Mouse (Mus musculus) intestine, embryonic 15.5 days (tissue): ENCODE results near the gene Cfap54. TPM values are rescaled to one million over a fixed set of nuclear protein-coding genes. Genes with fewer than 3 reads are reported as not detected.

Source experiments
- ATAC-seq: fragments of 200-750 bp; cut with Nextera tagmentation; 2 replicates; pipeline ENCODE4 v1.8.0; 2017; ENCODE audit warnings: moderate TSS enrichment, moderate library complexity
- H3K27ac ChIP-seq: fragments of 300-500 bp; sonication (generic); 2 replicates; pipeline ENCODE4 v1.5.1; 2015; ENCODE audit warnings: mild to moderate bottlenecking, inconsistent platforms
- H3K27me3 ChIP-seq: fragments of 300-500 bp; sonication (generic); replicated peaks from 2 replicates; pipeline ENCODE4 v1.6.1; 2015; ENCODE audit warnings: inconsistent platforms
- H3K36me3 ChIP-seq: fragments of 300-500 bp; sonication (generic); 2 replicates; pipeline ENCODE4 v1.6.1; 2015; ENCODE audit warnings: inconsistent platforms
- H3K4me1 ChIP-seq: fragments of 300-500 bp; sonication (generic); replicated peaks from 2 replicates; pipeline ENCODE4 v1.6.1; 2015; ENCODE audit warnings: inconsistent platforms
- H3K4me2 ChIP-seq: fragments of 300-500 bp; sonication (generic); replicated peaks from 2 replicates; pipeline ENCODE4 v1.6.1; 2015; ENCODE audit warnings: mild to moderate bottlenecking, inconsistent platforms
- H3K4me3 ChIP-seq: fragments of 300-500 bp; sonication (generic); replicated peaks from 2 replicates; pipeline ENCODE4 v1.5.1; 2015; ENCODE audit warnings: inconsistent platforms
- H3K9ac ChIP-seq: fragments of 300-500 bp; sonication (generic); 2 replicates; pipeline ENCODE4 v1.6.1; 2015; ENCODE audit warnings: inconsistent platforms
- H3K9me3 ChIP-seq: fragments of 300-500 bp; sonication (generic); 2 replicates; pipeline ENCODE4 v1.6.1; 2016; ENCODE audit warnings: inconsistent platforms
- WGBS: fragments of 180-500 bp; shearing (Covaris S2); methylation state at CpG from one replicate; pipeline ENCODE4 v1.1.7; 2015; 5-methylcytosine and 5-hydroxymethylcytosine counted together
- polyA plus RNA-seq: library from polyadenylated mRNA; unstranded; fragments of >200 nt; fragmentation: Nextera tagmentation; extraction: Ambion mirVana; gene quantifications from 2 replicates; pipeline ENCODE4 v1.2.1, GENCODE M21; 2015

The Cfap54 gene
- polyA plus RNA-seq, 1 experiment from 2014 or later: 0.16 TPM

- H3K9ac ChIP-seq: no peak overlapping the region
- H3K27me3 ChIP-seq: no peaks in the 10 kb centered on the region
- H3K4me3 ChIP-seq: no peak overlapping the region
- 76% methylated on average over 3 of the region's 3 CpGs for WGBS
- no peaks in the 10 kb centered on the region for H3K9me3 ChIP-seq
- H3K4me2 ChIP-seq: no peak overlapping the region
- no peaks in the 10 kb centered on the region for H3K4me1 ChIP-seq
- H3K36me3 ChIP-seq: no peaks in the 10 kb centered on the region
- no peak overlapping the region for H3K27ac ChIP-seq
- no peak for ATAC-seq
These were observed 116.3 kb downstream of the Cfap54 start for GRCm38 (mm10) chr10:92965134-92965533.

DNA sequence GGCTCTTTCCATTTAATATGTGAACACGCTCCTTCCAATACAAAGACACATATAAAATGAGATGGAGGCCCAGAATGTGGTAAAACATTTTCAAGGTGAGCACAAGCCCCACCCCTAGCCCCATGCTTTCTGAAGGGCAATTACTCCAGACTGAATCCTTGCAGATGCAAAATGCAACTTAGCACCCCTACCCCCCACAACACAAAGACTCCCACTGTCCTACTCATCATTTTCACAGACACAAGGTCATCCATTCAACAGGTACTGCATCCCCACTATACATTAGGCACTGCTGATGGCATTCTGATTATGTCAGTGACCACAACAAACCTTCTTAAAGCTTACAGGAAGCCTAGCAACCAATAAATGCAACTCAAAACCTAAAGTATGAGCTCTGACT, 131.4 kb downstream of the Cfap54 start:
- no peaks in the 10 kb centered on the region for H3K36me3 ChIP-seq
- no peak overlapping the region for H3K4me2 ChIP-seq
- no peaks in the 10 kb centered on the region for H3K27me3 ChIP-seq
- H3K27ac ChIP-seq: no peak overlapping the region
- ATAC-seq: no peak
- H3K9me3 ChIP-seq: no peaks in the 10 kb centered on the region
- 90% methylated on average over 1 of the region's 1 CpGs for WGBS
- no peak overlapping the region for H3K4me3 ChIP-seq
- H3K4me1 ChIP-seq: no peaks in the 10 kb centered on the region
- no peak overlapping the region for H3K9ac ChIP-seq

DNA sequence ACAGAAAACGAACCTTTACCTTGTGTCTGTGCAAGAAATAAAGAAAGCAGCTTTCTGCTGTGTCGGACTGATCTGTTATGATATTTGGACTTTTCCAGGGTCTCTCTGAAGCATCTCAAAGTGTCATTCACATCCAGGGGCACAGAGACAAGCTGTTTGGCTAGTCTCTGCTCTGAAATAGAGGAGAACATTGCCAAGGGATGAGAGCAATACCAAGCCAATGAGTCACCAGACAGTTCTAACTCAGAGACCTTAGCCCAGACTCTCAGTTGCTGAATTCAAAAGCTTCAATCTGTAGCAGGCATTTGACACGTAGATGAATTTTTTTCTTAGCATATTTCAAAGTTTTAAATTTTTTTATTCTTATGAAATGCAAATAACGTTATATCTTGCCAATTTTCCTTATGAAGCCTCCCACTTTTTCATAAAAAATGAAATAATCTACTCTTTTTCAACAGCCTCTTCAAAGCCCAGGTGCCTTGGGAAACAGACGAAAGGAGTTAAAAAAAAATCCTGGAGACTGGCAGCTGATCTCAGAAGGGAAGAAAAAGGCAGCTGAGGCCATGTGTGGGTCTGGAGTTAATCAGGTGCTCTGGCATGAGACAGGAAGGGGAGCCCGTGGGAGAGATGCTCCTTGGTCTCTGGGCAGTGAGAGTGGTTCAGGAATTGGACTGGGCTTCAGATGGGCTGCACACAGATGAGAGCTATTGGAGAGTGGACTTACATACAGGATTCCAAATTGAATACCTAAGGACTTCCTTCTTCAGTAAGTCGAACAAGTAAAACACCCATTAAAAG, 138.4 kb downstream of the Cfap54 start:
- Histone ChIP-seq H3K4me2 (no peak overlapping the region), H3K4me1 (no peaks in the 10 kb centered on the region), H3K27ac (no peak overlapping the region), H3K9ac (no peak overlapping the region), H3K36me3 (no peaks in the 10 kb centered on the region), H3K4me3 (no peak overlapping the region), H3K27me3 (no peaks in the 10 kb centered on the region), H3K9me3 (no peaks in the 10 kb centered on the region)
- 66% methylated on average over 7 of the region's 7 CpGs for WGBS
- no peak for ATAC-seq

- no peak overlapping the region for H3K4me3 ChIP-seq
- ATAC-seq: no peak
These were observed 139.8 kb downstream of the Cfap54 start for GRCm38 (mm10) chr10:92941616-92942015.

GRCm38 (mm10) chr10:92937741-92938285, 143.6 kb downstream of the Cfap54 start:
- WGBS: 66% methylated on average over 10 of the region's 10 CpGs
- H3K4me1 ChIP-seq: no peaks in the 10 kb centered on the region
- no peak overlapping the region for H3K4me3 ChIP-seq
- no peaks in the 10 kb centered on the region for H3K9me3 ChIP-seq
- H3K4me2 ChIP-seq: no peak overlapping the region
- no peak overlapping the region for H3K27ac ChIP-seq
- no peak for ATAC-seq
- no peaks in the 10 kb centered on the region for H3K36me3 ChIP-seq
- H3K9ac ChIP-seq: no peak overlapping the region
- H3K27me3 ChIP-seq: no peaks in the 10 kb centered on the region

More at GRCm38 (mm10) chr10:92941616-92942015, 139.8 kb downstream of the Cfap54 start:
- no peak overlapping the region for H3K9ac ChIP-seq
- H3K4me2 ChIP-seq: no peak overlapping the region
- H3K27me3 ChIP-seq: no peaks in the 10 kb centered on the region
- H3K9me3 ChIP-seq: no peaks in the 10 kb centered on the region
- H3K4me1 ChIP-seq: no peaks in the 10 kb centered on the region
- 59% methylated on average over 1 of the region's 1 CpGs for WGBS
- no peak overlapping the region for H3K27ac ChIP-seq
- no peaks in the 10 kb centered on the region for H3K36me3 ChIP-seq

DNA sequence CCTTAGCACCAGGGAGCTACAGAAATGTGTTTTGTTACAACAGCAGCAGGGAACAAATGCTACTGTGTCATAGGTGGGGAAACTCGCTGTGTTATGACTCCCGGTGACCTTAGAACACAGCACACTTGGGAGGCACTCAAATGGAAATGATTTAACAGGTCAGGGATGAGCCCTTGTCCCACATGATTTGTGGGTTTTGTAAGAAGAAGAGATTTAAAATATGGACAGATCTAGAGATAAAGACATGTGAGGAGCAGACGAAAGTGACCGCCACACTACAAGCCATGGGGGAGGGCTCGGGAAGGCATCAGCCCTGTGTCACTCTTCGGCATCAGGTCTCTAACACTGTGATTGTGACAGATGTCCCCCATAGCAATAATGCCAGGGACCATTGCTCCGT, 144.3 kb downstream of the Cfap54 start:
- Histone ChIP-seq H3K4me1 (no peaks in the 10 kb centered on the region), H3K4me2 (no peak overlapping the region), H3K36me3 (no peaks in the 10 kb centered on the region), H3K9ac (no peak overlapping the region), H3K27ac (no peak overlapping the region), H3K9me3 (no peaks in the 10 kb centered on the region), H3K27me3 (no peaks in the 10 kb centered on the region), H3K4me3 (no peak overlapping the region)
- WGBS: 80% methylated on average over 7 of the region's 7 CpGs
- no peak for ATAC-seq

- H3K9me3 ChIP-seq: no peaks in the 10 kb centered on the region
- H3K4me2 ChIP-seq: no peak overlapping the region
- no peak overlapping the region for H3K4me3 ChIP-seq
- H3K27me3 ChIP-seq: no peaks in the 10 kb centered on the region
- ATAC-seq: peak; percentile 53; the same call in 1 of the 2 replicates
- 11% methylated on average over 5 of the region's 5 CpGs for WGBS
- H3K27ac ChIP-seq: no peak overlapping the region
- no peaks in the 10 kb centered on the region for H3K36me3 ChIP-seq
- no peak overlapping the region for H3K9ac ChIP-seq
- no peaks in the 10 kb centered on the region for H3K4me1 ChIP-seq
These were observed 146.9 kb downstream of the Cfap54 start for GRCm38 (mm10) chr10:92934506-92934905.

- H3K4me1 ChIP-seq: no peaks in the 10 kb centered on the region
- no peaks in the 10 kb centered on the region for H3K27me3 ChIP-seq
- no peaks in the 10 kb centered on the region for H3K9me3 ChIP-seq
- H3K4me3 ChIP-seq: no peak overlapping the region
- H3K4me2 ChIP-seq: no peak overlapping the region
- H3K27ac ChIP-seq: no peak overlapping the region
- no peak overlapping the region for H3K9ac ChIP-seq
- WGBS: 78% methylated on average over 6 of the region's 6 CpGs
- H3K36me3 ChIP-seq: no peaks in the 10 kb centered on the region
- ATAC-seq: no peak
These were observed 147.8 kb downstream of the Cfap54 start for GRCm38 (mm10) chr10:92933616-92934015.

DNA sequence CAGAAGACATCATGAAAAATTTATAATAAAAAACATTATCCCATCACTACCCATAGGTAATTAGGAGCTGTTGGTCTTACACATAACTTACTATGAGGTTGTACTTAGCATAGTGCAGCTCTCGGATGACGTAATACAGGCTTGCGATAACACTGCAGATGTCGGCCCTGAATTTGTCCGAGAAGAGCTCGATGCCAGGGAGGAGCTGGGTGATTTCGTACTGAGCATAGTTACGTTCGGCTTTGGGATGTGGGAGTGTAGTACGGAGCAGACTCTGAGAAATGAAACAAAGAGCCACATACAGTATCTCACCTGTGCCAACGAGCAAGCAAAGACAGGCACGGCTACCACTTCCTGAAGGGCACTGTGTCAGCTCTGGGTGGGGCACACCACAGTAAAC, 149.0 kb downstream of the Cfap54 start:
- Histone ChIP-seq H3K27me3 (no peaks in the 10 kb centered on the region), H3K4me1 (no peaks in the 10 kb centered on the region), H3K4me2 (no peak overlapping the region), H3K9ac (no peak overlapping the region), H3K36me3 (no peaks in the 10 kb centered on the region), H3K27ac (no peak overlapping the region), H3K9me3 (no peaks in the 10 kb centered on the region), H3K4me3 (no peak overlapping the region)
- WGBS: 82% methylated on average over 12 of the region's 12 CpGs
- no peak for ATAC-seq

DNA sequence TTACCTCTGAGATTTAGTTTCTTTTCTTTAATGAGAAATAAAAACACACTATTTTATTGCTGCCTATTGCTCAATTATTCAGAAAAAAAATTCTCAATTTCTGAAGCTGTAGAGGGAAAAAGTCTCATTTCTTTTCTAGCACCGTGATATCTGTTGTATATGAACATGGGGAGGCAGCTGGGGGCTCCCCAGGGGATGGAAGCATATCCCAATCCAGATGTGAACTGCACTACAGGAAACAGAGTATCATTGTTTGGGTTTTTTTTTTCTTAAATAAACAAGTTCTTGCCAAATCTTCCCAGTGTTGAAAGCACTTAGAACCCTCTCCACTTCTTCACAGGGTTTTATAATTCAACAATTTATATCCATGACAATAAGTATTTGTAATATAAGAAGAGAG, 151.4 kb downstream of the Cfap54 start:
- Histone ChIP-seq H3K36me3 (no peaks in the 10 kb centered on the region), H3K4me2 (no peak overlapping the region), H3K27ac (no peak overlapping the region), H3K4me3 (no peak overlapping the region), H3K9me3 (no peaks in the 10 kb centered on the region), H3K4me1 (no peaks in the 10 kb centered on the region), H3K27me3 (no peaks in the 10 kb centered on the region), H3K9ac (no peak overlapping the region)
- no peak for ATAC-seq
- 45% methylated on average over 1 of the region's 1 CpGs for WGBS

DNA sequence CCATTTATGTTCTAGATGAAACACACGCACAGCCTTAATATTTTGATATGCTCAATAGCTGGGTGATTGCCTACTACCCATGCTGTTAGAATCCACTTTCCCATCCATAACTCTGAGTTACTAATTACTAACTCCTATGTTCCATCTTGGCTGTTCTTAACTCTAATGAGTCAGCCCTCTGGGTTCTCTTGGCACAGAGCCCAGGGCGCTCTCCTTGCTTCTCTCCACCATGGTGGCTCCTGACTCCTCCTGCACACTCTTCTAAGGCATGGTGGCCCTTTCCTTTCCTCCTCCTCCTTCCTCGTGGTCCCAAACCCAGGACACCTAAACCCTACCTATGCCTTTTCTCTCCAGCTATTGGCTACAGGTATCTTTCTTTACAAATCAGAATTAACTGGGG, 153.2 kb downstream of the Cfap54 start:
- Histone ChIP-seq H3K9me3 (no peaks in the 10 kb centered on the region), H3K27me3 (no peaks in the 10 kb centered on the region), H3K27ac (no peak overlapping the region), H3K36me3 (no peaks in the 10 kb centered on the region), H3K9ac (no peak overlapping the region), H3K4me3 (no peak overlapping the region), H3K4me1 (no peaks in the 10 kb centered on the region), H3K4me2 (no peak overlapping the region)
- ATAC-seq: no peak
- 85% methylated on average over 3 of the region's 3 CpGs for WGBS

GRCm38 (mm10) chr10:92918551-92918950, 162.9 kb downstream of the Cfap54 start:
- H3K4me3 ChIP-seq: no peak overlapping the region
- no peaks in the 10 kb centered on the region for H3K27me3 ChIP-seq
- H3K4me2 ChIP-seq: no peak overlapping the region
- no peaks in the 10 kb centered on the region for H3K4me1 ChIP-seq
- no peaks in the 10 kb centered on the region for H3K9me3 ChIP-seq
- H3K36me3 ChIP-seq: no peaks in the 10 kb centered on the region
- H3K27ac ChIP-seq: no peak overlapping the region
- H3K9ac ChIP-seq: no peak overlapping the region
- no peak for ATAC-seq
- 90% methylated on average over 1 of the region's 1 CpGs for WGBS

GRCm38 (mm10) chr10:92907246-92907645, 174.2 kb downstream of the Cfap54 start:
- H3K4me2 ChIP-seq: no peak overlapping the region
- ATAC-seq: no peak
- no peaks in the 10 kb centered on the region for H3K9me3 ChIP-seq
- H3K4me3 ChIP-seq: no peak overlapping the region
- H3K9ac ChIP-seq: no peak overlapping the region
- no peaks in the 10 kb centered on the region for H3K4me1 ChIP-seq
- H3K36me3 ChIP-seq: no peaks in the 10 kb centered on the region
- 68% methylated on average over 6 of the region's 6 CpGs for WGBS
- no peak overlapping the region for H3K27ac ChIP-seq
- H3K27me3 ChIP-seq: no peaks in the 10 kb centered on the region
